Comparison of ENCODE assay signal across 21 mouse cellular contexts in genomic region chr11:110700976-110701375, GRCm38 (mm10).
A peak's percentile ranks its signal among the peaks of the same experiment; 100 is the strongest.
DNase-seq lines count a peak whose midpoint lies in the region; ATAC-seq and TF ChIP-seq lines count a peak whose summit lies in the region.
"Had no signal": no experiment of that assay in that cellular context is flagged by ENCODE, and none has a peak within 500 bp of the region (broad histone marks: within the 10 kb centered on the region; RNA-seq: fewer than 3 reads in every experiment).

No protein-coding gene starts in this region.

- peaks cover 3% of the 10 kb centered on the region; the same call in 1 of the 2 replicates for H3K4me1 ChIP-seq in kidney, adult 2 months (ENCODE audit: control insufficient read depth, insufficient read depth, low read length)
- H3K4me1 ChIP-seq in liver, adult 2 months (ENCODE audit: control insufficient read depth, insufficient read depth, low read length) = no peaks in the 10 kb centered on the region; the same call in 1 of the 2 replicates
- H3K4me1 ChIP-seq in liver, postnatal 0 days (ENCODE audit: insufficient read depth) = no peaks in the 10 kb centered on the region
- H3K4me1 ChIP-seq: embryonic facial prominence, embryonic 10.5 days; embryonic facial prominence, embryonic 12.5 days; forebrain, embryonic 13.5 days; forebrain, embryonic 15.5 days had no signal

- no peaks in the 10 kb centered on the region for H3K27me3 ChIP-seq in kidney, adult 2 months (replicated peaks; ENCODE audit: control insufficient read depth, insufficient read depth, low read length)
- no peaks in the 10 kb centered on the region for H3K27me3 ChIP-seq in liver, adult 2 months (ENCODE audit: control insufficient read depth, insufficient read depth, low read length)
- H3K27me3 ChIP-seq in liver, postnatal 0 days (ENCODE audit: insufficient read depth, low read length) = no peaks in the 10 kb centered on the region
- H3K27me3 ChIP-seq: CH12.LX; embryonic facial prominence, embryonic 12.5 days; forebrain, embryonic 13.5 days; forebrain, embryonic 15.5 days had no signal

- no peak for TF ChIP-seq POLR2A in kidney, adult 2 months (IDR thresholded peaks at IDR 0.05; ENCODE audit: low read depth, low read length)
- no peak for TF ChIP-seq POLR2A in liver, adult 2 months (IDR thresholded peaks at IDR 0.05; ENCODE audit: extremely low read depth, insufficient read depth, low read length)

- DNase-seq in kidney, adult 2 months = peak; percentile 60
- DNase-seq in kidney, postnatal 10 days = no peak
- peak; percentile 85 for DNase-seq in liver, adult 2 months (ENCODE audit: extremely low read depth, low read depth, low spot score)
- no peak for DNase-seq in liver, postnatal 0 days
- peak; percentile 31 for DNase-seq in Muller cell, postnatal 12 days (ENCODE audit: inconsistent ontology term)
- no peak for DNase-seq in layer of hippocampus, postnatal 10 days (ENCODE audit: low spot score in 2 of 2)
- DNase-seq in heart, postnatal 10 days = no peak
- DNase-seq: adrenal gland, postnatal 14 days; adrenal gland, postnatal 36 days; B cell, adult 2 months; cerebellum, adult 11-12 months; cerebellum, adult 9-10 months; forebrain, postnatal 0 days had no signal

- no peak for TF ChIP-seq CTCF in kidney, adult 2 months (conservative IDR thresholded peaks at IDR 0.05; ENCODE audit: insufficient read depth, insufficient read length, low read depth, low read length)
- no peak for TF ChIP-seq CTCF in liver, adult 2 months (IDR thresholded peaks at IDR 0.05; ENCODE audit: low read depth, low read length)
- no peak for TF ChIP-seq CTCF in liver, postnatal 0 days (IDR thresholded peaks at IDR 0.05; ENCODE audit: low read depth)

- intact Hi-C loops in heart, postnatal 10 days (cut with DNase I) = no loop called here

- 62% methylated on average over 2 of the region's 2 CpGs for WGBS in kidney, adult 2 months
- 54% methylated on average over 2 of the region's 2 CpGs for WGBS in liver, adult 2 months
- 63% methylated on average over 2 of the region's 2 CpGs for WGBS in liver, postnatal 0 days (ENCODE audit: insufficient replicate concordance)

- H3K9ac ChIP-seq in liver, adult 2 months (ENCODE audit: low read depth, low read length) = no peak overlapping the region
- no peak overlapping the region for H3K9ac ChIP-seq in liver, postnatal 0 days (replicated peaks)
- H3K9ac ChIP-seq: embryonic facial prominence, embryonic 12.5 days; forebrain, embryonic 13.5 days; forebrain, embryonic 15.5 days; forebrain, postnatal 0 days had no signal

- no peaks in the 10 kb centered on the region for H3K79me2 ChIP-seq in liver, adult 2 months (ENCODE audit: control insufficient read depth, insufficient read depth, low read length)

- H3K27ac ChIP-seq in kidney, adult 2 months (ENCODE audit: insufficient read depth, low read depth, low read length) = no peak overlapping the region; the same call in 1 of the 2 replicates
- H3K27ac ChIP-seq in liver, adult 2 months (replicated peaks; ENCODE audit: insufficient read depth, low read depth, low read length) = no peak overlapping the region
- no peak overlapping the region for H3K27ac ChIP-seq in liver, postnatal 0 days (ENCODE audit: low read depth)
- H3K27ac ChIP-seq: embryonic facial prominence, embryonic 10.5 days; embryonic facial prominence, embryonic 12.5 days; forebrain, embryonic 13.5 days; forebrain, embryonic 15.5 days had no signal

- no peak overlapping the region for H3K4me3 ChIP-seq in kidney, adult 2 months (ENCODE audit: insufficient read depth, low read depth, low read length)
- H3K4me3 ChIP-seq in liver, adult 2 months (ENCODE audit: insufficient read depth, low read depth, low read length) = no peak overlapping the region
- no peak overlapping the region for H3K4me3 ChIP-seq in liver, postnatal 0 days (ENCODE audit: low read depth, low read length)
- H3K4me3 ChIP-seq: embryonic facial prominence, embryonic 10.5 days; embryonic facial prominence, embryonic 12.5 days; forebrain, embryonic 13.5 days; forebrain, embryonic 15.5 days had no signal

- no peaks in the 10 kb centered on the region for H3K36me3 ChIP-seq in kidney, adult 2 months (ENCODE audit: control insufficient read depth, insufficient read depth, low read length)
- no peaks in the 10 kb centered on the region for H3K36me3 ChIP-seq in liver, adult 2 months (ENCODE audit: control insufficient read depth, insufficient read depth, low read length)
- no peaks in the 10 kb centered on the region for H3K36me3 ChIP-seq in liver, postnatal 0 days (replicated peaks; ENCODE audit: insufficient read depth, low read length)
- H3K36me3 ChIP-seq: embryonic facial prominence, embryonic 10.5 days; embryonic facial prominence, embryonic 12.5 days; forebrain, embryonic 15.5 days; G1E had no signal

- H3K4me2 ChIP-seq in liver, postnatal 0 days (ENCODE audit: low read depth, low read length) = no peak overlapping the region
- H3K4me2 ChIP-seq: embryonic facial prominence, embryonic 12.5 days; forebrain, embryonic 13.5 days; forebrain, embryonic 15.5 days had no signal

- H3K9me3 ChIP-seq in liver, postnatal 0 days (ENCODE audit: low read length) = no peaks in the 10 kb centered on the region
- H3K9me3 ChIP-seq: embryonic facial prominence, embryonic 10.5 days; embryonic facial prominence, embryonic 12.5 days; forebrain, embryonic 13.5 days; forebrain, embryonic 15.5 days had no signal

- no peak for ATAC-seq in liver, postnatal 0 days
- ATAC-seq: activated CD4-positive, CD25-positive, alpha-beta regulatory T cell, adult 4 months; CD4-positive, CD25-positive, alpha-beta regulatory T cell, adult 4 months; forebrain, embryonic 13.5 days; forebrain, embryonic 15.5 days; forebrain, postnatal 0 days had no signal

- TF ChIP-seq EP300 in liver, postnatal 0 days (IDR thresholded peaks at IDR 0.05; ENCODE audit: low read depth) = no peak

Comparison
In these comparisons a context has a peak if more than half of its experiments do, and no peak if none do; other contexts are left out.
1. DNase-seq: peak in kidney, adult 2 months (single experiment), liver, adult 2 months (single experiment) and Muller cell, postnatal 12 days (single experiment); none in kidney, postnatal 10 days (single experiment), liver, postnatal 0 days (single experiment), layer of hippocampus, postnatal 10 days (0 of 2) and heart, postnatal 10 days (0 of 2).